Comparison of ENCODE assay signal across 8 mouse cellular contexts in genomic region chr13:119461900-119462595, GRCm38 (mm10). TPM values are rescaled to one million over a fixed set of nuclear protein-coding genes. Genes with fewer than 3 reads are reported as not detected.
DNase-seq lines count a peak whose midpoint lies in the region; ATAC-seq and TF ChIP-seq lines count a peak whose summit lies in the region.

No protein-coding gene starts in this region.

- peak overlapping the region; percentile 47 for H3ac ChIP-seq in C2C12 (ENCODE audit: control insufficient read depth, insufficient read length, low read depth)

- peak overlapping the region; percentile 19 for H3K4me3 ChIP-seq in C2C12 (ENCODE audit: insufficient read depth, poor library complexity, severe bottlenecking)
- peak overlapping the region; percentile 83 for H3K4me3 ChIP-seq in embryonic facial prominence, embryonic 10.5 days
- H3K4me3 ChIP-seq in hindbrain, embryonic 16.5 days (ENCODE audit: low read length), result peak overlapping the region; percentile 68
- peak overlapping the region; percentile 78 for H3K4me3 ChIP-seq in midbrain, embryonic 16.5 days (ENCODE audit: low read depth, low read length)

- peaks cover 12% of the 10 kb centered on the region for H3K4me1 ChIP-seq in embryonic facial prominence, embryonic 10.5 days
- peaks cover 18% of the 10 kb centered on the region for H3K4me1 ChIP-seq in hindbrain, embryonic 16.5 days (ENCODE audit: control insufficient read depth, insufficient read depth, low read depth, low read length)
- H3K4me1 ChIP-seq in midbrain, embryonic 16.5 days (ENCODE audit: control insufficient read depth, insufficient read depth, low read length), result peaks cover 20% of the 10 kb centered on the region

- TF ChIP-seq CTCF in C2C12 (IDR thresholded peaks at IDR 0.05; ENCODE audit: control insufficient read depth, insufficient read depth, insufficient read length), result no peak

- peak; percentile 72 for ATAC-seq in frontal cortex, adult (ENCODE audit: low TSS enrichment)
- ATAC-seq in hindbrain, embryonic 16.5 days, result peak; percentile 79
- ATAC-seq in midbrain, embryonic 16.5 days, result peak; percentile 79

- H3K9me3 ChIP-seq in embryonic facial prominence, embryonic 10.5 days, result no peaks in the 10 kb centered on the region
- H3K9me3 ChIP-seq in hindbrain, embryonic 16.5 days (ENCODE audit: control insufficient read depth, low read length), result no peaks in the 10 kb centered on the region
- no peaks in the 10 kb centered on the region for H3K9me3 ChIP-seq in midbrain, embryonic 16.5 days (replicated peaks; ENCODE audit: control insufficient read depth, low read length, poor library complexity, severe bottlenecking)

- H3K79me2 ChIP-seq in C2C12 (ENCODE audit: control insufficient read depth, insufficient read depth), result peaks cover 30% of the 10 kb centered on the region

- peak overlapping the region; percentile 62 for H3K4me2 ChIP-seq in hindbrain, embryonic 16.5 days (ENCODE audit: low read length)
- peak overlapping the region; percentile 55 for H3K4me2 ChIP-seq in midbrain, embryonic 16.5 days (ENCODE audit: low read length)

- H3K27ac ChIP-seq in embryonic facial prominence, embryonic 10.5 days (replicated peaks), result peak overlapping the region; percentile 88
- H3K27ac ChIP-seq in hindbrain, embryonic 16.5 days (ENCODE audit: low read depth, low read length), result peak overlapping the region; percentile 85
- peak overlapping the region; percentile 83 for H3K27ac ChIP-seq in midbrain, embryonic 16.5 days (ENCODE audit: low read length)

- peak overlapping the region; percentile 72 for H3K9ac ChIP-seq in hindbrain, embryonic 16.5 days (ENCODE audit: low read depth, low read length)
- peak overlapping the region; percentile 78 for H3K9ac ChIP-seq in midbrain, embryonic 16.5 days (ENCODE audit: low read depth, low read length)

- no peaks in the 10 kb centered on the region for H3K27me3 ChIP-seq in C2C12 (ENCODE audit: control insufficient read depth, insufficient read depth, insufficient read length)
- no peaks in the 10 kb centered on the region for H3K27me3 ChIP-seq in embryonic facial prominence, embryonic 10.5 days (replicated peaks; ENCODE audit: low read depth, poor library complexity, severe bottlenecking)
- no peaks in the 10 kb centered on the region for H3K27me3 ChIP-seq in hindbrain, embryonic 16.5 days (replicated peaks; ENCODE audit: control insufficient read depth, insufficient read depth, low read length)
- no peaks in the 10 kb centered on the region for H3K27me3 ChIP-seq in midbrain, embryonic 16.5 days (ENCODE audit: control insufficient read depth, insufficient read depth, low read depth, low read length)

- no peak for DNase-seq in frontal cortex, postnatal 36 days (ENCODE audit: low spot score in 2 of 2)
- DNase-seq in embryonic facial prominence, embryonic 10.5 days (ENCODE audit: low spot score), result no peak
- no peak for DNase-seq in gastrocnemius, postnatal 36 days
- no peak for DNase-seq in layer of hippocampus, adult 9-11 months

- WGBS in embryonic facial prominence, embryonic 10.5 days, result 12% methylated on average over 10 of the region's 10 CpGs
- WGBS in hindbrain, embryonic 16.5 days, result 13% methylated on average over 10 of the region's 10 CpGs
- 10% methylated on average over 10 of the region's 10 CpGs for WGBS in midbrain, embryonic 16.5 days

- peaks cover 8% of the 10 kb centered on the region for H3K36me3 ChIP-seq in C2C12 (ENCODE audit: control insufficient read depth, insufficient read depth)
- peaks cover 54% of the 10 kb centered on the region for H3K36me3 ChIP-seq in embryonic facial prominence, embryonic 10.5 days (replicated peaks)
- peaks cover 3% of the 10 kb centered on the region; the same call in 1 of the 2 replicates for H3K36me3 ChIP-seq in hindbrain, embryonic 16.5 days (ENCODE audit: control insufficient read depth, insufficient read depth, low read length)
- peaks cover 6% of the 10 kb centered on the region for H3K36me3 ChIP-seq in midbrain, embryonic 16.5 days (ENCODE audit: control insufficient read depth, insufficient read depth, low read length)

- peaks cover 7% of the 10 kb centered on the region for H3K79me3 ChIP-seq in C2C12 (ENCODE audit: low read depth)

- intact Hi-C loops in gastrocnemius, postnatal 36 days (cut with DNase I), result no loop called here

TF ChIP-seq in C2C12, 6 proteins besides CTCF, POLR2A, EP300 and RAD21:
- TF ChIP-seq MYOD1 (IDR thresholded peaks at IDR 0.05; ENCODE audit: control insufficient read depth, insufficient read length, low read depth) (no peak), CEBPB (IDR thresholded peaks at IDR 0.05; ENCODE audit: low read depth) (no peak)

RNA-seq across cellular contexts. Expression of gene 4833420G17Rik, which starts 0.5 kb away (rescaled TPM):
- polyA plus RNA-seq in C2C12 (2012; fragmentation: generic; extraction: Trizol), result 3.1 TPM
- 72.1 and 76.5 TPM in 2 replicates for polyA plus RNA-seq in embryonic facial prominence, embryonic 10.5 days (2016; fragmentation: Nextera tagmentation; extraction: Ambion mirVana)
- 65.9 and 75.3 TPM in 2 replicates for polyA plus RNA-seq in hindbrain, embryonic 16.5 days (2015; fragmentation: Nextera tagmentation; extraction: Ambion mirVana)
- 90.0 and 101 TPM in 2 replicates for polyA plus RNA-seq in midbrain, embryonic 16.5 days (2015; fragmentation: Nextera tagmentation; extraction: Ambion mirVana)
- 1 to 10 TPM; 4.9 to 6.4 TPM for total RNA-seq in gastrocnemius, postnatal 36 days (2021)

RNA-seq across cellular contexts. Expression of gene Tmem267, which starts 25.8 kb away (rescaled TPM):
- 3.9 TPM for polyA plus RNA-seq in C2C12 (2012; fragmentation: generic; extraction: Trizol)
- 1.0 and 1.3 TPM in 2 replicates for polyA plus RNA-seq in embryonic facial prominence, embryonic 10.5 days (2016; fragmentation: Nextera tagmentation; extraction: Ambion mirVana)
- 3.1 and 4.0 TPM in 2 replicates for polyA plus RNA-seq in hindbrain, embryonic 16.5 days (2015; fragmentation: Nextera tagmentation; extraction: Ambion mirVana)
- 2.9 and 4.9 TPM in 2 replicates for polyA plus RNA-seq in midbrain, embryonic 16.5 days (2015; fragmentation: Nextera tagmentation; extraction: Ambion mirVana)
- total RNA-seq in gastrocnemius, postnatal 36 days (2021), result 10 to 100 TPM; 11.5 TPM

RNA-seq across cellular contexts. Expression of gene 3110070M22Rik, which starts 26.1 kb away (rescaled TPM):
- polyA plus RNA-seq in C2C12 (2012; fragmentation: generic; extraction: Trizol), result 0.21 TPM
- 0.86 and 1.3 TPM in 2 replicates for polyA plus RNA-seq in embryonic facial prominence, embryonic 10.5 days (2016; fragmentation: Nextera tagmentation; extraction: Ambion mirVana)
- 1.4 and 1.6 TPM in 2 replicates for polyA plus RNA-seq in hindbrain, embryonic 16.5 days (2015; fragmentation: Nextera tagmentation; extraction: Ambion mirVana)
- 1.3 and 1.9 TPM in 2 replicates for polyA plus RNA-seq in midbrain, embryonic 16.5 days (2015; fragmentation: Nextera tagmentation; extraction: Ambion mirVana)
- under 1 TPM; 0.30 to 0.46 TPM for total RNA-seq in gastrocnemius, postnatal 36 days (2021)

RNA-seq across cellular contexts. Expression of gene Paip1, which starts 33.6 kb away (rescaled TPM):
- polyA plus RNA-seq in C2C12 (2012; fragmentation: generic; extraction: Trizol), result 28.0 TPM
- polyA plus RNA-seq in embryonic facial prominence, embryonic 10.5 days (2016; fragmentation: Nextera tagmentation; extraction: Ambion mirVana), result 114 and 117 TPM in 2 replicates
- polyA plus RNA-seq in hindbrain, embryonic 16.5 days (2015; fragmentation: Nextera tagmentation; extraction: Ambion mirVana), result 127 and 130 TPM in 2 replicates
- polyA plus RNA-seq in midbrain, embryonic 16.5 days (2015; fragmentation: Nextera tagmentation; extraction: Ambion mirVana), result 167 and 178 TPM in 2 replicates
- 10 to 100 TPM; 82.2 to 89.0 TPM for total RNA-seq in gastrocnemius, postnatal 36 days (2021)

Comparison
In these comparisons a context has a peak if more than half of its experiments do, and no peak if none do; other contexts are left out.
1. H3K4me3 ChIP-seq: peak in every context shown above with its lines; median percentile 83 in embryonic facial prominence, embryonic 10.5 days; 78 in midbrain, embryonic 16.5 days; 68 in hindbrain, embryonic 16.5 days; 19 in C2C12.
2. RNA of gene 4833420G17Rik, which starts 0.5 kb away (polyA plus RNA-seq): 90.0 to 101 TPM in midbrain, embryonic 16.5 days, 72.1 to 76.5 TPM in embryonic facial prominence, embryonic 10.5 days and 65.9 to 75.3 TPM in hindbrain, embryonic 16.5 days; 3.1 TPM in C2C12 (single experiment); every median in the first group is over 10 times any median in the second.
3. Peak in every context shown above with its lines, with median percentiles within 50 percentile points of each other: ATAC-seq and H3K27ac ChIP-seq.